ENCODE assay signal across 8 mouse cellular contexts in genomic region chr2:155619817-155620216, GRCm38 (mm10). TPM values are rescaled to one million over a fixed set of nuclear protein-coding genes. Genes with fewer than 3 reads are reported as not detected.
DNase-seq lines count a peak whose midpoint lies in the region; ATAC-seq and TF ChIP-seq lines count a peak whose summit lies in the region.

No protein-coding gene starts in this region.

- no peaks in the 10 kb centered on the region for H3K79me2 ChIP-seq in myocyte (ENCODE audit: control insufficient read depth, insufficient read depth)

- peak; percentile 69 for DNase-seq in A20 (ENCODE audit: low read depth, low spot score)
- peak; percentile 91 to 96 for DNase-seq in adrenal gland, postnatal 36 days
- peak; percentile 80 for DNase-seq in embryonic facial prominence, embryonic 14.5 days (ENCODE audit: low spot score)
- peak; percentile 84 for DNase-seq in liver, embryonic 11.5 days (ENCODE audit: low spot score)

- H3K4me2 ChIP-seq in embryonic facial prominence, embryonic 14.5 days (ENCODE audit: low read depth, low read length), result no peak overlapping the region
- H3K4me2 ChIP-seq in heart, embryonic 12.5 days, result no peak overlapping the region
- H3K4me2 ChIP-seq in kidney, embryonic 16.5 days (replicated peaks; ENCODE audit: low read depth, low read length), result no peak overlapping the region
- H3K4me2 ChIP-seq in liver, embryonic 11.5 days, result no peak overlapping the region
- peak overlapping the region; percentile 64 for H3K4me2 ChIP-seq in myocyte (ENCODE audit: low read depth)
- no peak overlapping the region for H3K4me2 ChIP-seq in stomach, embryonic 14.5 days (replicated peaks; ENCODE audit: low read depth, low read length)

- H3K4me1 ChIP-seq in embryonic facial prominence, embryonic 14.5 days (ENCODE audit: control insufficient read depth, insufficient read depth, low read length), result no peaks in the 10 kb centered on the region
- H3K4me1 ChIP-seq in heart, embryonic 12.5 days (replicated peaks), result peaks cover 34% of the 10 kb centered on the region
- no peaks in the 10 kb centered on the region for H3K4me1 ChIP-seq in kidney, embryonic 16.5 days (ENCODE audit: insufficient read depth, low read length)
- H3K4me1 ChIP-seq in liver, embryonic 11.5 days (replicated peaks; ENCODE audit: control insufficient read depth, insufficient read depth, low read length), result peaks cover 32% of the 10 kb centered on the region
- H3K4me1 ChIP-seq in stomach, embryonic 14.5 days (ENCODE audit: control insufficient read depth, insufficient read depth, low read length), result no peaks in the 10 kb centered on the region

- peak; percentile 71 for ATAC-seq in embryonic facial prominence, embryonic 14.5 days (ENCODE audit: low read depth)
- ATAC-seq in heart, embryonic 12.5 days (ENCODE audit: insufficient number of reproducible peaks, low FRiP score), result peak; percentile 68; the same call in 1 of the 2 replicates
- ATAC-seq in kidney, embryonic 16.5 days (ENCODE audit: low FRiP score, low TSS enrichment), result peak; percentile 72
- peak; percentile 67 for ATAC-seq in liver, embryonic 11.5 days (replicated peaks; ENCODE audit: low FRiP score)
- peak; percentile 73 for ATAC-seq in stomach, embryonic 14.5 days (ENCODE audit: insufficient number of reproducible peaks, insufficient read depth, low FRiP score, low read depth)

- no peak overlapping the region for H3K27ac ChIP-seq in embryonic facial prominence, embryonic 14.5 days (replicated peaks; ENCODE audit: low read depth, low read length)
- H3K27ac ChIP-seq in heart, embryonic 12.5 days (ENCODE audit: poor library complexity, severe bottlenecking), result no peak overlapping the region
- H3K27ac ChIP-seq in kidney, embryonic 16.5 days (ENCODE audit: low read length), result no peak overlapping the region
- no peak overlapping the region for H3K27ac ChIP-seq in liver, embryonic 11.5 days (ENCODE audit: low read depth, low read length)
- H3K27ac ChIP-seq in stomach, embryonic 14.5 days (ENCODE audit: low read length), result no peak overlapping the region

- no peaks in the 10 kb centered on the region for H3K36me3 ChIP-seq in embryonic facial prominence, embryonic 14.5 days (ENCODE audit: control insufficient read depth, insufficient read depth, low read length)
- H3K36me3 ChIP-seq in heart, embryonic 12.5 days, result peaks cover 66% of the 10 kb centered on the region
- H3K36me3 ChIP-seq in kidney, embryonic 16.5 days (ENCODE audit: insufficient read depth, low read length), result no peaks in the 10 kb centered on the region
- no peaks in the 10 kb centered on the region for H3K36me3 ChIP-seq in liver, embryonic 11.5 days (ENCODE audit: control insufficient read depth, insufficient read depth, low read length)
- H3K36me3 ChIP-seq in myocyte (ENCODE audit: control insufficient read depth, insufficient read depth), result no peaks in the 10 kb centered on the region
- no peaks in the 10 kb centered on the region for H3K36me3 ChIP-seq in stomach, embryonic 14.5 days (ENCODE audit: control insufficient read depth, insufficient read depth, low read length)

- no peak overlapping the region for H3K9ac ChIP-seq in embryonic facial prominence, embryonic 14.5 days (ENCODE audit: low read depth, low read length)
- no peak overlapping the region for H3K9ac ChIP-seq in heart, embryonic 12.5 days
- H3K9ac ChIP-seq in kidney, embryonic 16.5 days (replicated peaks; ENCODE audit: low read length), result no peak overlapping the region
- H3K9ac ChIP-seq in liver, embryonic 11.5 days (ENCODE audit: low read depth, low read length), result no peak overlapping the region
- no peak overlapping the region for H3K9ac ChIP-seq in stomach, embryonic 14.5 days (replicated peaks; ENCODE audit: low read depth, low read length)

- no peak overlapping the region for H3K4me3 ChIP-seq in embryonic facial prominence, embryonic 14.5 days (ENCODE audit: low read depth, low read length)
- H3K4me3 ChIP-seq in heart, embryonic 12.5 days, result no peak overlapping the region
- no peak overlapping the region for H3K4me3 ChIP-seq in kidney, embryonic 16.5 days (ENCODE audit: low read length)
- no peak overlapping the region for H3K4me3 ChIP-seq in liver, embryonic 11.5 days (ENCODE audit: low read depth, low read length)
- H3K4me3 ChIP-seq in myocyte, result no peak overlapping the region
- H3K4me3 ChIP-seq in stomach, embryonic 14.5 days (ENCODE audit: low read depth, low read length), result no peak overlapping the region

- no peak for TF ChIP-seq POLR2A in myocyte (IDR thresholded peaks at IDR 0.05; ENCODE audit: insufficient read length, low read depth)

- H3K9me3 ChIP-seq in embryonic facial prominence, embryonic 14.5 days (ENCODE audit: control insufficient read depth, low read length), result no peaks in the 10 kb centered on the region
- no peaks in the 10 kb centered on the region for H3K9me3 ChIP-seq in heart, embryonic 12.5 days (replicated peaks)
- no peaks in the 10 kb centered on the region for H3K9me3 ChIP-seq in kidney, embryonic 16.5 days (ENCODE audit: low read length)
- H3K9me3 ChIP-seq in liver, embryonic 11.5 days (ENCODE audit: control insufficient read depth, low read length), result no peaks in the 10 kb centered on the region
- no peaks in the 10 kb centered on the region for H3K9me3 ChIP-seq in stomach, embryonic 14.5 days (ENCODE audit: control insufficient read depth, low read depth, low read length)

- H3K27me3 ChIP-seq in embryonic facial prominence, embryonic 14.5 days (replicated peaks; ENCODE audit: control insufficient read depth, insufficient read depth, low read length), result no peaks in the 10 kb centered on the region; the same call in 1 of the 2 replicates
- peaks cover 13% of the 10 kb centered on the region for H3K27me3 ChIP-seq in heart, embryonic 12.5 days (replicated peaks)
- peaks cover 3% of the 10 kb centered on the region; the same call in 1 of the 2 replicates for H3K27me3 ChIP-seq in kidney, embryonic 16.5 days (ENCODE audit: insufficient read depth, low read length)
- no peaks in the 10 kb centered on the region; the same call in 1 of the 2 replicates for H3K27me3 ChIP-seq in liver, embryonic 11.5 days (replicated peaks; ENCODE audit: control insufficient read depth, insufficient read depth, low read length)
- no peaks in the 10 kb centered on the region for H3K27me3 ChIP-seq in myocyte (ENCODE audit: control insufficient read depth, insufficient read depth, insufficient read length)
- no peaks in the 10 kb centered on the region for H3K27me3 ChIP-seq in stomach, embryonic 14.5 days (ENCODE audit: control insufficient read depth, insufficient read depth, low read length)

- H3ac ChIP-seq in myocyte (ENCODE audit: control insufficient read depth, insufficient read length), result no peak overlapping the region

- 25% methylated on average over 8 of the region's 8 CpGs for WGBS in embryonic facial prominence, embryonic 14.5 days
- WGBS in heart, embryonic 12.5 days, result 19% methylated on average over 8 of the region's 8 CpGs
- 14% methylated on average over 8 of the region's 8 CpGs for WGBS in kidney, embryonic 16.5 days
- WGBS in liver, embryonic 11.5 days, result 18% methylated on average over 8 of the region's 8 CpGs
- WGBS in stomach, embryonic 14.5 days, result 20% methylated on average over 8 of the region's 8 CpGs

TF ChIP-seq in myocyte, 11 proteins besides CTCF, POLR2A, EP300 and RAD21:
- TF ChIP-seq SRF (IDR thresholded peaks at IDR 0.05; ENCODE audit: control insufficient read depth, insufficient read length, low read depth) (no peak), MAX (IDR thresholded peaks at IDR 0.05; ENCODE audit: low read depth) (no peak), CEBPB (IDR thresholded peaks at IDR 0.05; ENCODE audit: insufficient read depth, poor library complexity, severe bottlenecking) (no peak), TCF12 (IDR thresholded peaks at IDR 0.05; ENCODE audit: insufficient read depth, poor library complexity, severe bottlenecking) (no peak), POLR2AphosphoS2 (IDR thresholded peaks at IDR 0.05; ENCODE audit: insufficient read length, low read depth) (no peak), E2F4 (IDR thresholded peaks at IDR 0.05; ENCODE audit: insufficient read depth) (no peak), TCF3 (IDR thresholded peaks at IDR 0.05; ENCODE audit: insufficient read length, low read depth) (no peak), MYOD1 (IDR thresholded peaks at IDR 0.05; ENCODE audit: control insufficient read depth in 1 of 3, insufficient read length in 2 of 3, low read depth in 2 of 3) (no peak), REST (IDR thresholded peaks at IDR 0.05; ENCODE audit: insufficient read depth, insufficient read length) (no peak), USF1 (IDR thresholded peaks at IDR 0.05; ENCODE audit: low read depth) (no peak), MYOG (IDR thresholded peaks at IDR 0.05; ENCODE audit: control insufficient read depth in 1 of 3, insufficient read depth in 1 of 3, insufficient read length in 2 of 3, low read depth in 2 of 3) (no peak)

RNA-seq across cellular contexts. Expression of gene Myh7b, which starts 8.8 kb away (rescaled TPM):
- under 1 TPM; 0.03 to 0.07 TPM for total RNA-seq in adrenal gland, postnatal 36 days (2021)
- 4.6 and 5.3 TPM in 2 replicates for polyA plus RNA-seq in embryonic facial prominence, embryonic 14.5 days (2014; fragmentation: Nextera tagmentation; extraction: Ambion mirVana)
- 22.1 and 24.4 TPM in 2 replicates for polyA plus RNA-seq in heart, embryonic 12.5 days (2016; fragmentation: Nextera tagmentation; extraction: Ambion mirVana)
- polyA plus RNA-seq in kidney, embryonic 16.5 days (2015; fragmentation: Nextera tagmentation; extraction: Ambion mirVana), result 0.56 and 1.7 TPM in 2 replicates
- 4.3 and 5.3 TPM in 2 replicates for polyA plus RNA-seq in liver, embryonic 11.5 days (2014; fragmentation: Nextera tagmentation; extraction: Ambion mirVana)
- 12.2 TPM for polyA plus RNA-seq in myocyte (2012; fragmentation: generic; extraction: Trizol)
- 0.39 and 0.76 TPM in 2 replicates for polyA plus RNA-seq in stomach, embryonic 14.5 days (2014; fragmentation: Nextera tagmentation; extraction: Ambion mirVana)

RNA-seq across cellular contexts. Expression of gene Gss, which starts 27.2 kb away (rescaled TPM):
- total RNA-seq in adrenal gland, postnatal 36 days (2021), result 10 to 100 TPM; 54.2 to 74.3 TPM
- polyA plus RNA-seq in embryonic facial prominence, embryonic 14.5 days (2014; fragmentation: Nextera tagmentation; extraction: Ambion mirVana), result 27.1 and 27.6 TPM in 2 replicates
- 20.2 and 21.3 TPM in 2 replicates for polyA plus RNA-seq in heart, embryonic 12.5 days (2016; fragmentation: Nextera tagmentation; extraction: Ambion mirVana)
- polyA plus RNA-seq in kidney, embryonic 16.5 days (2015; fragmentation: Nextera tagmentation; extraction: Ambion mirVana), result 65.2 and 71.3 TPM in 2 replicates
- 59.7 and 60.5 TPM in 2 replicates for polyA plus RNA-seq in liver, embryonic 11.5 days (2014; fragmentation: Nextera tagmentation; extraction: Ambion mirVana)
- 55.3 TPM for polyA plus RNA-seq in myocyte (2012; fragmentation: generic; extraction: Trizol)
- polyA plus RNA-seq in stomach, embryonic 14.5 days (2014; fragmentation: Nextera tagmentation; extraction: Ambion mirVana), result 24.2 and 26.1 TPM in 2 replicates
